Mouse (Mus musculus) common myeloid progenitor, adult 5-6 weeks (primary cell): ENCODE measurements around the gene R3hdm4. TPM values are rescaled to one million over a fixed set of nuclear protein-coding genes. Genes with fewer than 3 reads are reported as not detected.

Experiments
- ATAC-seq: replicated peaks from 2 replicates; pipeline ENCODE4 v1.8.0; 2016; ENCODE audit warnings: low read depth, mild to moderate bottlenecking, moderate TSS enrichment, inconsistent platforms; ENCODE audit not compliant: poor library complexity, severe bottlenecking
- total RNA-seq: library from RNA; stranded (forward); fragments of 200-1000, 187-1606 nt; gene quantifications from 2 replicates; pipeline ENCODE4 v1.2.3, GENCODE M21; 2017

Gene R3hdm4
- total RNA-seq, 1 experiment from 2014 or later, result 50.7 TPM

GRCm38 (mm10) chr10:79927324-79928029 lies 6.5 kb upstream of the R3hdm4 start:
- ATAC-seq, result peak; percentile 26

GRCm38 (mm10) chr10:79926491-79927323 lies 5.7 kb upstream of the R3hdm4 start, which contains the start of gene Arid3a:
Arid3a (plus strand) TSS chr10:79927043.
- ATAC-seq, result peak; percentile 61

- ATAC-seq, result no peak
Measured at GRCm38 (mm10) chr10:79925785-79926490, 4.9 kb upstream of the R3hdm4 start.

- peak; percentile 45 for ATAC-seq
Measured at GRCm38 (mm10) chr10:79924998-79925784, 4.2 kb upstream of the R3hdm4 start.

- no peak for ATAC-seq
Measured at GRCm38 (mm10) chr10:79921572-79921971, 564 bp upstream of the R3hdm4 start.

GRCm38 (mm10) chr10:79920056-79920890 lies 735 bp downstream of the R3hdm4 start:
- no peak for ATAC-seq

- ATAC-seq, result no peak
Measured at GRCm38 (mm10) chr10:79919251-79919849, 1.7 kb downstream of the R3hdm4 start.

- no peak for ATAC-seq
Measured at GRCm38 (mm10) chr10:79918231-79919078, 2.6 kb downstream of the R3hdm4 start.

GRCm38 (mm10) chr10:79917532-79918100 lies 3.4 kb downstream of the R3hdm4 start:
- ATAC-seq, result no peak

- ATAC-seq, result peak; percentile 50
Measured at GRCm38 (mm10) chr10:79916808-79917531, 4.0 kb downstream of the R3hdm4 start, which contains the start of gene Kiss1r. Kiss1r (plus strand) TSS chr10:79916971.

GRCm38 (mm10) chr10:79916081-79916480 lies 4.9 kb downstream of the R3hdm4 start:
- no peak for ATAC-seq

GRCm38 (mm10) chr10:79914948-79915596 lies 5.9 kb downstream of the R3hdm4 start:
- peak; percentile 20 for ATAC-seq

GRCm38 (mm10) chr10:79914131-79914947 lies 6.7 kb downstream of the R3hdm4 start:
- ATAC-seq, result peak; percentile 74

GRCm38 (mm10) chr10:79912412-79912811 lies 8.6 kb downstream of the R3hdm4 start:
- ATAC-seq, result no peak

- no peak for ATAC-seq
Measured at GRCm38 (mm10) chr10:79910556-79910955, 10.5 kb downstream of the R3hdm4 start, which contains the start of gene Gm26602. Gm26602 (plus strand) TSS chr10:79910856.
